ENCODE assay signal across 26 mouse cellular contexts in genomic region chr15:99634702-99635101, GRCm38 (mm10). TPM values are rescaled to one million over a fixed set of nuclear protein-coding genes. Genes with fewer than 3 reads are reported as not detected.
"Had no signal": no experiment of that assay in that cellular context is flagged by ENCODE, and none has a peak within 500 bp of the region (broad histone marks: within the 10 kb centered on the region; RNA-seq: fewer than 3 reads in every experiment).

No protein-coding gene starts in this region.

- H3K27ac ChIP-seq: midbrain, embryonic 13.5 days; neural tube, embryonic 13.5 days; neural tube, embryonic 15.5 days had no signal

- H3K4me1 ChIP-seq: megakaryocyte, embryonic 14.5 days had no signal

- H3K9me3 ChIP-seq: megakaryocyte, embryonic 14.5 days; midbrain, embryonic 13.5 days; neural tube, embryonic 13.5 days; neural tube, embryonic 15.5 days had no signal

- H3K4me2 ChIP-seq: lung, embryonic 14.5 days; midbrain, embryonic 11.5 days; midbrain, embryonic 13.5 days; neural tube, embryonic 13.5 days; neural tube, embryonic 15.5 days had no signal

- H3K9ac ChIP-seq: lung, embryonic 14.5 days; midbrain, embryonic 13.5 days; neural tube, embryonic 13.5 days; neural tube, embryonic 15.5 days had no signal

- H3K4me3 ChIP-seq: megakaryocyte, embryonic 14.5 days; midbrain, embryonic 13.5 days; myocyte; neural tube, embryonic 13.5 days; neural tube, embryonic 15.5 days had no signal

- DNase-seq: lung, adult 18-20 months; lung, embryonic 14.5 days; lung, postnatal 10 days; lung, postnatal 4 days; retina, postnatal 1 day; right cerebral cortex, adult 18-20 months; right cerebral cortex, postnatal 25 days; right cerebral cortex, postnatal 4 days; spleen, adult 18-20 months; thymus, adult 18-20 months; thymus, postnatal 14 days; thymus, postnatal 36 days had no signal

- H3K27me3 ChIP-seq: megakaryocyte, embryonic 14.5 days; midbrain, embryonic 13.5 days; neural tube, embryonic 13.5 days; neural tube, embryonic 15.5 days had no signal

- ATAC-seq: midbrain, embryonic 13.5 days; midbrain, embryonic 16.5 days had no signal

RNA-seq across cellular contexts. Expression of gene Aqp6, which starts 33.5 kb away (rescaled TPM):
- polyA plus RNA-seq: liver, embryonic 16.5 days; lung, embryonic 14.5 days; lung, embryonic 16.5 days; myocyte; small intestine, adult 2 months; stomach, embryonic 14.5 days; stomach, embryonic 16.5 days; thymus, postnatal 0 days had no signal

RNA-seq across cellular contexts. Expression of gene Aqp5, which starts 44.1 kb away (rescaled TPM):
- polyA plus RNA-seq: stomach, embryonic 16.5 days had no signal

RNA-seq across cellular contexts. Expression of gene Aqp2, which starts 55.8 kb away (rescaled TPM):
- polyA plus RNA-seq: liver, embryonic 16.5 days; lung, embryonic 14.5 days; lung, embryonic 16.5 days; midbrain, embryonic 11.5 days; midbrain, embryonic 13.5 days; midbrain, embryonic 16.5 days; neural tube, embryonic 11.5 days; neural tube, embryonic 13.5 days; neural tube, embryonic 15.5 days; small intestine, adult 2 months; stomach, embryonic 14.5 days; stomach, embryonic 16.5 days; thymus, postnatal 0 days had no signal
